Mouse (Mus musculus): Measurements from ENCODE around the gene Pcgf5.
A peak's percentile ranks its signal among the peaks of the same experiment; 100 is the strongest.
"Not testable (repeated sequence)": the region's sequence is repeated elsewhere in the genome, so short reads cannot be mapped to it uniquely, and the experiment has no call there.

The Pcgf5 gene

GRCm38 (mm10) chr19:36384426-36384825 lies 36.3 kb downstream of the Pcgf5 start:
- no peak for DNase-seq (ENCODE audit: low read depth, low spot score)

GRCm38 (mm10) chr19:36388502-36388901 lies 40.4 kb downstream of the Pcgf5 start:
- no peak for DNase-seq (ENCODE audit: low read depth, low spot score)

- peak; percentile 34 for DNase-seq (ENCODE audit: low read depth, low spot score)
These were observed 42.6 kb downstream of the Pcgf5 start for GRCm38 (mm10) chr19:36390714-36391113.

GRCm38 (mm10) chr19:36398500-36398899 lies 50.4 kb downstream of the Pcgf5 start:
- no peak for DNase-seq (ENCODE audit: low read depth, low spot score)

GRCm38 (mm10) chr19:36408352-36409100 lies 60.4 kb downstream of the Pcgf5 start:
- DNase-seq (ENCODE audit: low read depth, low spot score) = no peak

- peak; percentile 94 for DNase-seq (ENCODE audit: low read depth, low spot score)
These were observed 61.3 kb downstream of the Pcgf5 start for GRCm38 (mm10) chr19:36409280-36409860.

- DNase-seq (ENCODE audit: low read depth, low spot score) = peak; percentile 61
These were observed 61.8 kb downstream of the Pcgf5 start for GRCm38 (mm10) chr19:36409861-36410392.

- no peak for DNase-seq (ENCODE audit: low read depth, low spot score)
These were observed 71.8 kb downstream of the Pcgf5 start for GRCm38 (mm10) chr19:36419885-36420284.

GRCm38 (mm10) chr19:36427195-36427876 lies 79.2 kb downstream of the Pcgf5 start:
- no peak for DNase-seq (ENCODE audit: low read depth, low spot score)

- no peak for DNase-seq (ENCODE audit: low read depth, low spot score)
These were observed 80.0 kb downstream of the Pcgf5 start for GRCm38 (mm10) chr19:36428116-36428515.

- DNase-seq (ENCODE audit: low read depth, low spot score) = no peak
These were observed 81.2 kb downstream of the Pcgf5 start for GRCm38 (mm10) chr19:36429354-36429753.

- no peak for DNase-seq (ENCODE audit: low read depth, low spot score)
These were observed 85.1 kb downstream of the Pcgf5 start for GRCm38 (mm10) chr19:36433161-36433560.

- DNase-seq (ENCODE audit: low read depth, low spot score) = peak; percentile 26
These were observed 92.0 kb downstream of the Pcgf5 start for GRCm38 (mm10) chr19:36439894-36440714.

GRCm38 (mm10) chr19:36450997-36451608 lies 103.0 kb downstream of the Pcgf5 start:
- no peak for DNase-seq (ENCODE audit: low read depth, low spot score)

GRCm38 (mm10) chr19:36451731-36452130 lies 103.6 kb downstream of the Pcgf5 start:
- DNase-seq (ENCODE audit: low read depth, low spot score) = no peak

GRCm38 (mm10) chr19:36452210-36452609 lies 104.1 kb downstream of the Pcgf5 start:
- not testable (repeated sequence) for DNase-seq (ENCODE audit: low read depth, low spot score)

- no peak for DNase-seq (ENCODE audit: low read depth, low spot score)
These were observed 105.3 kb downstream of the Pcgf5 start for GRCm38 (mm10) chr19:36453451-36453850.

GRCm38 (mm10) chr19:36470106-36470505 lies 122.0 kb downstream of the Pcgf5 start:
- peak; percentile 60 for DNase-seq (ENCODE audit: low read depth, low spot score)

GRCm38 (mm10) chr19:36471325-36471724 lies 123.2 kb downstream of the Pcgf5 start:
- no peak for DNase-seq (ENCODE audit: low read depth, low spot score)

- no peak for DNase-seq (ENCODE audit: low read depth, low spot score)
These were observed 128.5 kb downstream of the Pcgf5 start for GRCm38 (mm10) chr19:36476596-36476995.

GRCm38 (mm10) chr19:36477151-36477550 lies 129.0 kb downstream of the Pcgf5 start:
- no peak for DNase-seq (ENCODE audit: low read depth, low spot score)
